Mouse (Mus musculus): ENCODE measurements around the gene Cops7a.
A peak's percentile ranks its signal among the peaks of the same experiment; 100 is the strongest.

The Cops7a gene

DNA sequence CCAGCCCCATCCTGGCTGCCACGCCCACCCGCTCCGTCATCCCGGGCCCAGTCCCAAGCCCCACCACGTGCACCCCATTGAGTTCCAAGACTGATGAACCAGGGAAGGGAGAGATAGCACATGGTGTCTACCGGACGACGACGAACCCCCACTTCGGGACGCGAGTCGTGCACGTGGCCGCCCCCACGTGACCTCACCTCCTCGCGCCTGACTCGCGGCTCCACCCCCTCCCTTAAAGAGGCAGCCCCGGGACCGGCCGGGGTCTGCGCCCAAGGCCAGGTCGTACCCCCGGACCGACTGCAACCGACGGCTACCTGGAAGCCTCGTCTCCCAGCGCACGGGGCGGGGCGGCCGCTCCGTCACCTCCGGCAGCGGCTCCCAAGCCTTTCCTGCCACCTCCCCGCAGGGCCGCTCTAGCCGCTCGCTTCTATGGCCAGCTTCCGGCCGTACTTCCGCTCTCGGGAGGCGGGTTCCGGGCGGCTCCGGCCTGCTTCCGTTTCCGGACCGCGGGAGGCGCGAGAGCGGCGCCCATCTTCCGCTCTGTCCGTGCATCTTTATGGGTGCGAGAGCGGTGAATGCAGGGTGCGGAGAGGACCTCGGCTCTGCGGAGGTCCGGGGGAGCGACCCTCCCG lies at the start of gene Cops7a:
Cops7a (minus strand) TSS at position 451 of the 632 bp plus-strand sequence.
- peak; percentile 92 to 97 for DNase-seq (ENCODE audit: low spot score in 2 of 2)

DNA sequence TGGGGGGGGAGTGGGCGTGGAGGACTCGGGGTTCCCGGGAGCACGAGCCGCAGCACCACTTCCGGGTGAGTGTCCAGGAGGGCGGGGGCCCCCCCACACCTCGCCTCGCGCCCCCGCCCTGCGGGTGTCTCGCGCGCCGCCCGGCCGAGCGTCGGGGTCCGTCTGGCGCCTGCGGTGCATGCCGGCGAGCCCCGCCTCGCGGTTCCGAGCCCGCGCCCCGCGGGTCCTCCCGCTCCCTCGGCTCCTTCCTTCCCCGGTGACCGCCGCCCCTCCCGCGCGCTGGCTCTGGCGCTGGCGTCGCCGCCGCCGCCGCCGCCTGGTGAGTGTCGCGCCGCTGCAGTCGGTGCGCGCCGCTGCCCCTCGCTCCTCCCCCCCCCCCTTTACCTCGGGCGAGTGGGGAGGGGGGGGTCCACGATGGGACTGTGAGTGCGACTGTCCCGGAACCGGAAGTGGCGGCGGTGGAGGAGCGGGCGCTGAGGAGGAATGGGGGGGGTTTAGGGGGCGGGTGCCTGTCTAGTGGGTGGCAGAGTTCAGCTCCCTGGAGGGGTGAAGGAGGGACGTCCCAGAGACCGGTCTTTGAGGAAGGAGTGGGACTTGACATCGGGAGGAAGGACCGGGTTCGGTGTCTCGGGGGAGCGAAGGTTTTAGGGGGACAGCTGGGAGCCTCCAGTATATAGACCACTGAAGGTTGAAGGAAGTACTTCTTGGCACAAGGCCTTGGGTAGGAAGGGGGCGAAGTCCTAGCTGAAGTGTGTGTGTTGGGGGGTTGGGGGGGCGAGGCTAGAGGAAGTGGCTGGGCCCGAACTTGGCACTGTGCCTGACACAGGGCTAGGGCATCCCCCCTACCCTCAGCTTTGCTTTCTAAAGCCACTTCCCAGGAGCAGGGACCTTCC lies 44.1 kb upstream of the Cops7a start:
- peak; percentile 48 to 60 for DNase-seq (ENCODE audit: low spot score in 2 of 2)

DNA sequence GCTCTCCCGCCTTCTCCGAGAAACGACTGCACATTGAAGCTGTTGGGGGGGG lies 43.6 kb upstream of the Cops7a start, which contains the start of gene Zfp384:
Zfp384 (plus strand) TSS at position 17 of the 52 bp plus-strand sequence.
- DNase-seq (ENCODE audit: low spot score in 2 of 2) = no peak

DNA sequence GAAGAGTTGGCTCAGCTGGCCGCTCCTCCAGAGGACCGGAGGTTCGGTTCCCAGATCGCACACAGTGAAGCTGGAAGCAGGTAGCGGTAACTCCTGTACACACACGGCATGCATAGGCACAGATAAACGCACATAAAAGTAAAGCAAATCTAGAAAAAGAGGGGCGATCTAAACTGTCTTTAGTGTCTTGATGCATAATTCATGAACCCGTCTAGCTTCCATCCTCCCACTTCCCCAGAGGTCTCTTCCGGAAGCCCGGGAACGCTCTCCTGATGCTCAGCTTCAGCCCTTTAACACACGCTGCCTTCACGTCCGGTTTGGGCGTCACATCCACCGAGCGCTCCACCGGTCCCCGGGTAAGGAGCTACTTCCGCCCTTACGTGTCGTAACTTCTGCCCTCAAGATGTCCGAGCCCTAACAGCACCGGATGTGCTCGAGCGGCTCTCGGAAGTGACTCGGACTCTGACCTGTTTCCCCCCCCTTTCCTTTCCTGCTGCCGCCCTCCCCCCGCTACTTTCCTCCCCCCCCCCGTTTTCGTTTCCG lies 43.3 kb upstream of the Cops7a start:
- DNase-seq (ENCODE audit: low spot score in 2 of 2) = peak; percentile 83 to 93

DNA sequence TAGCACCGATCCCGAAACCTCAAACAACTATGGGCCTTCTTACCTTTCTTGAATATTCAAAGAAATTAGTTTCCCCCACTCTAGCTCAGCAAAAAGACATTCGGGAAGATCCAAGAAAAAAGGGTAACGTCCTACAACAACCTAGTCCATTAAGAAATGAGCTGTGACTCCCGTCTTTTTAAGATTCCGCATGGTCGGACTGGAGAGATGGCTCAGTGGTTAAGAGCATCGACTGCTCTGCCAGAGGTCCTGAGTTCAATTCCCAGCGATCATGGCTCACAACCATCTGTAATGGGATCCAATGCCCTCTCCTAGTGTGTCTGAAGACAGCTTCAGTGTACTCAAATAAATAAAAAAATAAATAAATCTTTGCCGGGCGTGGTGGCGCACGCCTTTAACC lies 42.7 kb upstream of the Cops7a start:
- no peak for DNase-seq (ENCODE audit: low spot score in 2 of 2)

DNA sequence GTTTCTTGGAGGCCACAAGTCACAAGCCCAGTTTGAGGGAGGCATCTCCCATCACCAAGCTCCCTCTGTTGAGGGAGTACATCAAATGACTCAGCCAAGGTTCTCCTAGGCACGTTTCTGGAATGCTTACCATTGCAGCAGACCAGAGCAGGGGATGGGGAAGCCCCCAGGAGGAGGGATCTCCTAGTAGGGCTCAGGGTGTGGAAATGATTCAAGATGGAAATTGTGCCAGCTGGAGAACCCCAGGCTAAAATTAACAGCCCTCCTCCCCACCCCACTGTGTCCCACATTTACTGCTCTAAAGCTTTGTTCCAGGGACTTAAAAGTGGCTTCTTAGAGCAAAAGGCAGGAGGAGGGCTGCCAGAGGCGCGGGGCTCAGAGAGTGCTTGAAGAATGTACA lies 39.7 kb upstream of the Cops7a start:
- no peak for DNase-seq (ENCODE audit: low spot score in 2 of 2)

DNA sequence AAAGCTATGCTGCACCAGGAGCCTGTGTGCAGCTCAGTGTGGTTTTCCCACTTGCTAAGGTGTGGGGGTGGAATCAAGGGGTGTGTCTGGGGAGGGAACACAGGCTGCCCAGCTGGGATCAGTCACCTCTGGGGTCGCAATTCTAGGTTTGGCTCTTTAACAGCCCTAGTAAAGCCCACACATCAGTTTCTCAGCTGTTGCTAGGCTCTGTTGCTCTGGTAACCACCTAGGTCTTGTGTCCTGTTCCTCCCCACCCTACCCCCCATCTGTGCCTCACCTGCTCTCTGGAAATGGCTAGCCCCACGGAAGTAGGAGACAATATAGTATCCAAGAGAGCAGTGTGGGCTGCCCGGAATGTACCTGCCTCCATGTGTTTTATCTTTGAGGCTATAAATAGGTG lies 38.4 kb upstream of the Cops7a start:
- no peak for DNase-seq (ENCODE audit: low spot score in 2 of 2)

DNA sequence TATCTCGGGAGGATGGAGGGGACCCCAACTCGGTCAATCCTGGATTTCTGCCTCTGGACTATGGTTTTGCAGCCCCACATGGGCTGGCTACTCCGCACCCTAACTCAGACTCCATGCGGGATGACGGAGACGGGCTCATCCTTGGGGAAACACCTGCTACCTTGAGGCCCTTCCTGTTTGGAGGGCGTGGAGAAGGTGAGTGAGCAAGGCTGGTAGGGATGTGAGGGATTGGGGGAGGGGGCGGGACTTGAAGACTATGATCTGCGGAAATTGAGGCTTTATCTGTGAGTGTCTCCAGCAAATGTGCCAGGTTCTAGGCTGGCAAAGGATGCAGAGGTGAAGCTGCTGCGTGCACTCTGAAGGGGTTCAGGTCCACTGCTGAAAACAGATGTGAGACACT lies 34.2 kb upstream of the Cops7a start:
- DNase-seq (ENCODE audit: low spot score in 2 of 2) = no peak

DNA sequence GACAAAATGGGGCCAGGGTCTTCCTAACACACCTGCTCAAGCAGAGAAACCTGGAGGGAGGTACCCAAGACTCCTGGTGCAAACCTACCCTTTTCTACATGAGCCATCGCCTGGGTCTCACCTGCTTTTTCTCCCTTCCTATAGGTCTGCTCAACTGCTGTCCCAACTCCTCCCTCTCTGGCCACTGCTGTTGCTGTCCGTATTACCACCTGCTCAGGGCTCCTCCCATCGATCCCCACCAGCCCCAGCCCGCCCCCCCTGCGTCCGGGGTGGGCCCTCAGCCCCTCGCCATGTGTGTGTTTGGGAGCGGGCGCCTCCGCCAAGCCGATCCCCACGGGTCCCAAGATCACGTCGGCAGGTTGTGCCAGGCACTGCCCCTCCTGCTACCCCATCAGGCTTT lies 33.8 kb upstream of the Cops7a start:
- DNase-seq (ENCODE audit: low spot score in 2 of 2) = no peak

DNA sequence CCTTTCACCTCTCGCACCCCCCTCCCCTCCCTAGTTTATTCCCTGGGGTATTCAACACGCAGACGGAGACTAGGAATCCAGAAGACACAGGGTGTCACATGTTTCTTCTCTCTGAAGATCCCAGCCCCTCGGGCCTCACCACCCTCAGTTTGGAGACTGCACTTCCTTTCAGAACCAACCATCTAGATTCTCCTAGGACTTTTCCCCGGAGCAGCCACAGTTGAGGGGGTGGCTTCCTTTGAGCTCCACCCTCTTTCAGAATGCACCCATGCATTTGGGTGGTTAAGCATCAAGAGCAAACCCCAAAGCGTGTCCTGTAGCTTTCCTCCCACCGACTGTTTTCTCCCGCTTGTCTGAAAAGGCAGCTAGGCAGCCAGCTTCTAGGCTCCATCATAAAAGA lies 32.7 kb upstream of the Cops7a start:
- DNase-seq (ENCODE audit: low spot score in 2 of 2) = no peak

DNA sequence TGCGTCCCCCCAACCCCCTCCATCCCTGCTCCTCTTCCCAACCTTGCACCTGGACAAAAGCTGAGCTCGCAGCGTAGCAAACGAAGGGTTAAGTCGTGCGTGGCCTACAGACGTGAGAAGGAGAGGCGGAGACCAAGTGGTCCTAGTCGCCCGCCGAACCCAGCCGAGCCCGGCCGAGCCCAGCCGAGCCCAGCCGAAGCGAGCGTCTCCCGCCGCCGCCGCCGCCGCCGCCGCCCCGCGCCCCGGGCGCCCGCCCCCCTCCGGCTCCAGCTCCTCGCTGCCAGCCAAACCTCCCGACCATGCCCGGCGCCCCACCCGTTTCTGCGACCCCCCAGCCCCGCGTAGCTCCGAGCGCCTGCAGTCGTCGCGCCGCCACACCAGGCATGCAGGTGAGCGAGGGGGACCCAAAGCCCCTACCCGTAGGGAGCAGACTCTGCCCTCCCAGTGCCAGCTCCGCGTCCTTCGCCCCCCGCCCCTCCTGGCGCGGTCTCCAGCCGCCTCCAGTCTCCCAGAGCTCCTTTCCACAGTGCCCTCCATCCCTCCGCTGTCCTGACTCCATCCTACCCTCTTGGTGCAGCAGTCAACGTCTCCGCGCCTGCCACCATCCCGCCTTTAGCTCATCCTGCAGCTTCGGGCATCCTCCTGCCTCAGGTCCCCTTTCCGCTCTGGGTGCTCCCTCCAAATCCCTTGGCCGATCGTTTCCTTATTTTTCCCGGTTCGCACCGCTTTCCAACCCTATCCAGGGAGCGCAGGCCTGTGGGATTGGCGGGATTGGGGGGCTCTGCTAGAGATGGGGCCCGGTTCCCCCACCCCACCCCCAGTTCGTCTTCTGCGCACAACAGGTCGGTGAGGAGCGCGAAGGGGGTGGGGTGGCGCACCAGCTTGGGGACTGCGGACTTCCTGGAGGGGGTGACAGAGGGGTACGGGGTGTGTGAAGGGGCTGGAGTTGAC lies 31.5 kb upstream of the Cops7a start, which contains the start of gene Pianp:
Pianp (plus strand) TSS at position 144 of the 951 bp plus-strand sequence.
- DNase-seq (ENCODE audit: low spot score in 2 of 2) = peak; percentile 50 to 69

DNA sequence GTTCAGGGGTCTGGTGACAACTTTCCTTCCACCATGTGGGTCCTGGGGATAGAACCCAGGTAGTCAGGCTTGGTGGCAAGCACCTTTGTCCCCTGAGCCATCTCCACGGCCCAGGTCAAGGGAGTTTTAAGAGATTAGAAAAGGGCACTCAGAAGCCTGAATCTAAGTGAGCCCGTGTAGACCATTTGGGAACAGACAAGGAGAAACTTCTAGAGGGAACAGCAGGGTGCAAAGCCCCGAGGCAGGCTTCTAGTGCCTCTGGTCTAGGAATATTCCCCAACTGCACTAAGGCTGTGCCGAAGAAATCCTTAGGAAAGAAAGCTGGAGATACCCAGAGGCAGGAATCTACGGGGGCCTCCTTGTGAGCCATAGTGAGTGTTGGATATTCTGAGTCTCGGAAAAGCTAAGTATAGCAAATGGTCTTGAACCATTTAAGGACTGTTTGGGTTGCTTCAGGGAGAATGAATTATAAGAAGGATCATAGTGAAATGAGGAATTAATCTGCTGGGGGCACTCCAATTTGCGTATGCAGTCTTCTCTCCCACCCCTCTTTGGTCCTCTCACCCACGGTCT lies 30.6 kb upstream of the Cops7a start:
- no peak for DNase-seq (ENCODE audit: low spot score in 2 of 2)

DNA sequence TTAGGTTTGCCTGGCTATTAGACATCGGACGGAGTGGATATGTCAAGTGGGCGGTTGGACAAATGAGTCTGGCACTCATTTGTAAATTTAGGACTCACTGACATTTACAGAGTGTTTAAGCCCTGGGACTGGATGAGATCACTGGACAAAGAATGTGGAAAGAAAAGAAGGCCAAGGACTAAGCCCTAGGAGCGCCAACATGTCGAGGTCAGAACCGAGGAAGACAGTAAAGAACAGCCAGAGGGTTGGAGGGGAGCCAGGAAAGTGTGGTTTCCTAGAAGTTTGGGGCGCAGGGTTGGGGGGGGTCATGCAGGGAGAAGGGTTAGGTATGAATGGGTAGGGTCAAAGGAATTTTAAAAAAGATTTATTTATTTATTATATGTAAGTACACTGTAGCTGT lies 29.9 kb upstream of the Cops7a start:
- DNase-seq (ENCODE audit: low spot score in 2 of 2) = no peak

DNA sequence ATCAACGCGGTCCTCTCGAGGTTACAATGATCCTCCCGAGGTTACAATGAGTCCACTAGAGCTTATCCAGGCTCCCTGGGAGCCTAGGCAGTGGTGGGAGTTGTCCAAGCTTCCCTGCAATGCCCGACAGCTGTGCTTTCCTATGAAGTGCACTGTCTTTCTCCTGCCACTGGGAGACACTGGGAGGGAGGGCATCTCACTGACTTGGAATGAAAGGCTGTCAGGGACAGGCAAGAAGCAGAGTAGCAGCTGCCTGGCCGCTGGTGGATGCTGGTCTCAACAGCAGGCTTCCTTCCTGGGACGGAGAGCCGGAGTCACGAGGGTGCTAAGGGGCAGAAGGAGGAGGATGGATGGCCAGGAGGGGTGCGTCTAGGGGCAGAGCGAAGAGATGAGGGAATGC lies 28.5 kb upstream of the Cops7a start:
- DNase-seq (ENCODE audit: low spot score in 2 of 2) = no peak

DNA sequence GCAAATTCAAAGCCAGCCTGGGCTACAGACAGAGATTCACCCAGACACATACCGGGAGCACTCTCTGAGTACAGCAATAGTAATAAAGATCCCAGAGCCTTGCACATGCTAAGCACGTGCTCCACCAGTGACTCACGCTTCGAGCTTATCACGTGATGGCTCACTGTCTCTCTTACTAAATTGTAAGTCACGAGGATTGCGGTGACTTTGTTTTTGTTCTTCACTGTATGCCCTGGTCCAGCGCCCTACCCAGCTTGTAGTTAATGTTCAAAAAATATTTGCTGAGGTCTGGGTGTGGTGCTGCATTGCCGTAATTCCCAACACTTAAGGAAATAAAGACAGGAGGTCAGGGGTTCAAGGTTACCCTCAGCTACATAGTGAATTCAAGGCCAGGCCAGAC lies 28.0 kb upstream of the Cops7a start:
- no peak for DNase-seq (ENCODE audit: low spot score in 2 of 2)

DNA sequence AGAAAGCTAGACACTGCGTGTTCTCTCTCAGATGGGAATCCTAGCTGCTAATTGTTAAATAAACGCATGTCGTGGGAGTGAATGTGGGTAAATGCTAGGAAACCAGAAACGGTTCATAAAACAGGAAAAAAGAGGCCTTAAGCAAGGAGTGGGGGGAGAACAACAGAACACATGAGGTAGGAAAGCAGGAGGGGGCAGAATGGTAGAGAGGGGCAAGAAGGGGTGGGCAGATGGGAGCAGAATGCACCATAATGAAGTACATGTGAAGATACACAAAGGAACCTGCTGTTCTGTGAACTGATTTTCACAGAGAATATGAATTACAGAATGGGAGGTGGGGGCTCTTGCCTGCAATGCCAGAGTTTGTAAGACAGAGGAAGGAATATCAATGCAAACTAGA lies 26.9 kb upstream of the Cops7a start:
- DNase-seq (ENCODE audit: low spot score in 2 of 2) = no peak

DNA sequence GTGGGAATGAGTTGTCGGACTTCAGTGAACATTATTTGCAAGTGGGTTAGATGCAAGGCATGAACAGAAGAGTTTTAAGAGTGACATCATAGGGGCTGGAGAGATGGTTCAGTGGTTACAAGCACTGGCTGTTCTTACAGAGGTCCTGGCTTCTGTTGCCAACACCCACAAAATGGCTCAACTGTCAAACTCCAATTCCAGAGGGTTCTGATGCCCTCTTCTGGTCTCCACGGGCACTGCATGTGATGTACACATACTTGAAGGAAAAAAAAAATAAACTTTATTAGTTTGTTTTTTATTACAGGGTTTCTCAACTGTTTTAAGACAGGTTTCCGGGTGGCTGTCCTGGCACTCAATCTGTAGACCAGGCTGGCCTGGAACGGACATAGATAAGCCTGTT lies 2.4 kb upstream of the Cops7a start:
- DNase-seq (ENCODE audit: low spot score in 2 of 2) = peak in 1 of 2 experiments; percentile 55

DNA sequence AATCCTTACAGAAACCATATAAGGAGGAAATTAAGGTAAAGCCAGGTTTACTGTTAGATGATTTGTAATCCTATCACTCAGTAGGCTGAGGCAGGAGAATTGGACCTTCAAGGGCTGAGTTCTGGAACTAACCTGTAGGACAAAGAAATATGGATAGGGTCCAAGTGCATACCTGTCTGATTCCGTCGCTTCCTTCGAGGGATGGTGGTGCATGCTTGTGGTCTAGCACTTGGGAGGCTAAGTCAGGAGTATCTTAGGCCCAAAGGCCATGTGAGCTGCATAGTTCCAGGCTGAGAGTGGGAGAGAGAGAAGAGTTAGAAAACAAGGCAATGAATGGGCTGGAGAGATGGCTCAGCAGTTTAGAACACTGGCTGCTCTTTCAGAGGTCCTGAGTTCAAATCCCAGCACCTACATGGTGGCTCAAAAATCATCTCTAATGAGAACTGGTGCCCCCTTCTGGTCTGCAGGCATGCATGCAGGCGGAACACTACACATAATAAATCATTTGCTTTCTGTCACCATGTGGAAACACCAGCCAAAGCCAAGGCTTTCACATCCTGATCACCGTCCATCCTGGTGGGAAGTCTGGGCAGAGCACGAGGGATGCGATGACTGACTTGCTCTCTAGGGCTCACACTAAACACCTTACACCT lies 1.3 kb upstream of the Cops7a start:
- peak in 1 of 2 experiments; percentile 8 for DNase-seq (ENCODE audit: low spot score in 2 of 2)

DNA sequence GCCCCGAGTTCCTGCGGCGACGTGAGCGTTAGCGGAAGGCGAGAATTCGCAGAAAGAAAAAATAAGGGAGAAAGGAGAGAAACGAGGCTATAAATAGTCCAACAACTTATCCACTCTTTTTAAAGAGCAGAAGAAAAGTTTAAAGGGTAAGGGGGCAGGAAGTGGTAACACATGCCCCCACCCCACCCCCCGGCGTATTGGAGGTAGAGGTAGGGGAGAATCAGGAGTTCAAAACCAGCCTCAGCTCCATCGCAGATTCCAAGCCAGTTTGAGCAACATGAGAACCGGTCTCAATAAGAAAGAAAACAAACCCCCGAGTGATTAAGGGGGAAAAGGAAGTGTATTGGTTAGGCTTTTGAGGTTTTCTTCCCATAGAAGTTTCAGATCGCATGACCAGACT lies 409 bp upstream of the Cops7a start:
- DNase-seq (ENCODE audit: low spot score in 2 of 2) = no peak

DNA sequence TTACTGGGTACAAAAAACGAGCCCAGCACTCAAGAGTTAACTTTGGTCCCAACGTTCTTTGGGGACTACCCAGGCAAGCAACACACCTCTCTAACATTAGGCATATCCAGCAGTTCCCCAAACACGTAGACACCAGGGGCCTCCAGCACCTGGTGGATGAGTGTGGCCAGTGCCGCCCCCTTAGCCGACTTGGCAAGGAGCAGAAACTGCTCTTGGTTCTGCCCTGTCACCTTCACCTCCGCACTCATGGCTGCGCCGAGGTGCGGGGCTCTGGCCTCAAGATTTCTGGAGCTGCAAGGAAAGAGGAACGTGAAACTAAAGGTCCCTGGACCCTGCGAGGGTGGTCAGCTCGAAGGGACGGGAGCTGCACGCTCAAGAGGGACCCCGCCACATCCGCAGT lies 700 bp downstream of the Cops7a start:
- DNase-seq (ENCODE audit: low spot score in 2 of 2) = no peak

DNA sequence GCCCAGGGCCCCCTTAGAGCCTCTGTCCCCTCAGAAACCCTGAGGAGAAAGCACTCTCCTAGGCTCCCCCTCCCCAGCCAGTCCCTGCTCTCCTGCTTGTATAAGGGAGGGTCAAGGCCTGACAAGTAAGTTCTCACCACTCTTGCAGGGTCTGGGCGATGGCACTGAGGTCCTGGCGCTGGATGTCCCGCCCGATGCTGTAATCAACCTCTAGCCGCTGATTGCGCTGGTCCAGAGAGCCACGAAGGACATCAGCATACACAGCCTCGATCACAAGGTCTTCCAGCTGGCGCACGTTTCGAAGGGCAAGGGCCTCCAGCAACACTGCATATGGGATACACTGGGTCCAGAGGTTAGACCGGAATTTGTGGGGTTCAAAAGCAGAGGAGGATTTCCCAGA lies 4.3 kb downstream of the Cops7a start:
- DNase-seq (ENCODE audit: low spot score in 2 of 2) = no peak

DNA sequence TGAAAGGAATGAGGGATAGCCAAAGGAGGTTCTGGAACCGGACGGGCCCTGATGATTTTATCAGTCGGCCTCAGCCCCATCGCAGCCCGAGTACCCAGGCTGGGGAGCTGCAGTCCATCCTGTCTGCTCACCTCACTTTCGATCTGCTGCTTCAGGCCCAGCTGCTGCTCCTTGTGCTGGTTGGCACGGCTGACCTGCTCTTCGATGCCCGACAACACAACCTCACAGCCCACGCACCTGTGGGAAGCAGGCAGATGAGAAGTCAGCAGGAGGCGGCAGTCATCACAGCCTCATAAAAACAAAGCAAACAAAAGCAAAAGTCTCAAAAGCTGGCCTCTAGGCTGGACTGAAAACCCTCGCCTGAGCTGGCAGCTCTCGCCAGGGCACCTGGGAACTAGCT lies 5.4 kb downstream of the Cops7a start:
- DNase-seq (ENCODE audit: low spot score in 2 of 2) = no peak

Measured in spleen, postnatal 14 days (tissue).